Mouse (Mus musculus) inflammation-experienced regulatory T-cells, adult 6 months (primary cell): ENCODE results near the gene Sh2b1. TPM values are rescaled to one million over a fixed set of nuclear protein-coding genes. Genes with fewer than 3 reads are reported as not detected.
"Not testable (repeated sequence)": the region's sequence is repeated elsewhere in the genome, so short reads cannot be mapped to it uniquely, and the experiment has no call there.

ENCODE experiments used
- ATAC-seq: one replicate; pipeline ENCODE4 v1.8.0; 2017
- polyA plus RNA-seq, 3 experiments: library from polyadenylated mRNA; unstranded; fragments of 100-300 nt; shearing (Covaris generic); gene quantifications; one replicate each; pipeline ENCODE4 v1.2.1; 2017

The Sh2b1 gene
- polyA plus RNA-seq: 10 to 100 TPM; 12.6 to 18.9 (median 13.3) TPM

- ATAC-seq: peak; percentile 65
These were observed at the start of gene Sh2b1 for GRCm38 (mm10) chr7:126474993-126475581. Gene Sh2b1, minus strand, starts transcription at chr7:126475424.

GRCm38 (mm10) chr7:126523316-126523715, 48.1 kb upstream of the Sh2b1 start:
- ATAC-seq: no peak

- no peak for ATAC-seq
These were observed 44.3 kb upstream of the Sh2b1 start for GRCm38 (mm10) chr7:126519513-126519912.

- no peak for ATAC-seq
These were observed 43.2 kb upstream of the Sh2b1 start for GRCm38 (mm10) chr7:126518261-126518941.

DNA sequence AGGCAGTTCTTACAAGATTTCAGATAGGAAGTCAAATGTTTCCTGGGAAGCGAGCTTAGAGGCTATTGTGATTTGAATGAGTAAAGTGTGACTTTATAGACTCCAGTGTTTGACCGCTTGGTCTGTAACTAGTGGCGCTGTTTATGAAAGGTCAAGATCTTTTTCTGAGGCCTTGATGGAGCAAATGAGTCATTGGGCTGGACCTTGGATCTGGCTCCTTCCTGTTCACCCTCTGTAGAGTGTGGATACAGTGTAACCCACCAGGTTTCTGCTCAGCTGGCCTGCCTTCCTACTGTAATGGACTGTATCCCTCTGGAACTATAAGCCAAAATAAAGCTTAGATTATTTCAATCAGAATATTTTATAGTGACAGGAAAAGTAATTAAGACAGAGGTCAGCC, 36.1 kb upstream of the Sh2b1 start:
- ATAC-seq: no peak

GRCm38 (mm10) chr7:126507126-126507778, 32.0 kb upstream of the Sh2b1 start:
- no peak for ATAC-seq

GRCm38 (mm10) chr7:126504913-126505312, 29.7 kb upstream of the Sh2b1 start:
- ATAC-seq: no peak

DNA sequence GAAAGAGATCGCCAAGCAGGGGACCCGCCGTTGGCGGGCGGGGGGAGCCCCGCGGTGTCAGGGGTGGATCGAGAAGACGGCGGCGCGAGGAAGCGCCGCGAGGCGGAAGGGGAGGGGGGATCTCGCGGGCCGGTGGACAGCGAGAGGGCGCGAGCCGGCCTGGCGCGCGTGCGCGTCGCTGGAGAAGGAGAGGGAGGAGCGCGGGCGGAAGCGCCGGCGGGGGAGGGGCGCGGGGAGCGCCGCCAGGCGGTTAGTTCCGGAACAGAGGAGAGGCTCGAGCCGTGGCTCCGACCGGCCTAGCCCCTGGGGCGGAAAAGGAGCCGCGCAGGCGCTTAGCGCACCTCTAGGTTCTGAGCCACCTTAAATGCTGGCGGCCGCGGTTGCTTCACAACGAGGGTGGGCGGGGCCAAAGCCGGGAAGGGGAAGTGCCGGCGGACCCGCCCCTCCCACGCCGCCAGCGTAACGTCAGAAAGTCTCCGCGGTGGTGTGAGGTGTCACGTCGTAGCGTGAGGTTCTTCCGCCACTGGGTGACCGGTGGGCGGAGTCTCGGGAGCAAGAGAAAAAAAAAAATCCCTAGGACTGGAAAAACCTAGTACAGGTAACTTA, 28.2 kb upstream of the Sh2b1 start, which contains the start of gene Atxn2l:
Gene Atxn2l, minus strand, starts transcription at position 165 of the 606 bp plus-strand sequence.
- ATAC-seq: peak; percentile 89

DNA sequence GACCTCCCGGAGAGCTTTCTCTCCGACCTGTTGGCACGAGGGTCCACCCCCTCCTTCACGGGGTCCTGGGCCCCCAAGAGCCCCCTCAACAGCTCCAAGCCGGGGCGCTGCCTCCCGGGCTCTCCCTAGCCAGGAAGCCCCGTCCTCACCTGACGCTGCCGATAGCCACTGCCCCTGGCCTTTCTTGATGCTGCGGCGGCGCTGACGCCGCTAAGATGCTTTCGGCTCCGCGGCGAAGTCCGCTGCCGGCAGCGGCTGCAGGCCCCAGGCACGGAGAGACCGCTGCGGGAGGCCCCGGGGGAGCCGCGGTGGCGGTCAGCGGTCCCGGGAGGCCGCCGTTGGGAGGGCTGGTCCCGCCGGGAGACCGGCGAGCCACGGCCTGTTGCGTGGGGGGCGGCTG, 27.5 kb upstream of the Sh2b1 start:
- no peak for ATAC-seq

DNA sequence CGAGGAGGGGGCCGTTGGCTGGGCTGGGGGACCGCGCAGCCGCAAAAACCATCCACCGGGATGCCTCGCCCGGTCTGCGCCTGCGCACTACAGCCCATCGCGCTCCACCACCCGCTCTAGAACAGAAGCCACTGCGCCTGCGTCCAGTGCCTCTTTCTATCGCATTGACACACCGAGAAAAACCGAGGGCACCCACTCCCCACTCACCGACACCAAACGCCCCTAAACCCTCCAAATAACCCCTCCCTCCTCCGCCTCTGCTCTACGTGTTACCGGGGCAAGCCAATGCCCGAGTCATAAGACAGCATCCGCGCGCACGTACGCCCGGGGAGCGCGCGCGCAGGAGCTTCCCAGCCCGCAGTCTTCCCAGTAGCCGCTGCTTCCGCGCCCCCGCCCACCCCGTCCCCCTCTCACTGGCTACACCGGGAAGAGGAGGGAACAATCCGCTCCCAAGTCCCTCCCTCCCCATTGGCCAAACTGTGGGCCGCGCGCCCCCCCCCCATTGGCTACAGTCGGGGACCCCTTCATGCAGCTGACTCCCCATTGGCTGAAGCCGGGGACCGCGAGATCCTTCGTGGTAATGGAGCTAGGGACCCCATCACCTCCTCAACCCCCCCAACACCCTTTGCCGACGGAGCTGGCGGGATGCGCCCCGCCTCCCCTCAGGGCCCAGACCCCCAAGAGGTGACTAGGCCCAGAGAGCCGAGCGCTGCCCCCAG, 27.0 kb upstream of the Sh2b1 start:
- peak; percentile 22 for ATAC-seq

- no peak for ATAC-seq
These were observed 26.4 kb upstream of the Sh2b1 start for GRCm38 (mm10) chr7:126501684-126502022.

- ATAC-seq: no peak
These were observed 24.2 kb upstream of the Sh2b1 start for GRCm38 (mm10) chr7:126499416-126499815.

- no peak for ATAC-seq
These were observed 22.7 kb upstream of the Sh2b1 start for GRCm38 (mm10) chr7:126497966-126498365.

DNA sequence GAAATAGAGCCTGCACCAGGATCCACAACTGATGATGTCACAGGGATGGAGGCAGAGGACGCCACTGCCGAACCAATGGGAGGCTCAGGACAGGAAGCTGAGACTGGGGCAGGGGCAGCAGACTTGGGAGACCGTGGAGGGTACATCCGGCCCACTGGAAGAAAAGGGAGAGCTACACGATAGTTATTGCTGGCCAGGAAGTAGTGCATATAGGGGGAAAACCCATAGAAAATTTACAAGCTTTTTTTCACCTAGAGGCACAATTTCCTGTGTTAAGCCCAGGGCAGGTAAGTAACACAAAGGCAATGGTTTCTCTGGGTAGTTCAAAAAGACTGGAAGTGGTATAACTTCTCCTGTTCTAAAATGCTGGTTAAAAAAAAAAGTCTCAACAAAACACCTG, 21.3 kb upstream of the Sh2b1 start:
- ATAC-seq: peak; percentile 89

DNA sequence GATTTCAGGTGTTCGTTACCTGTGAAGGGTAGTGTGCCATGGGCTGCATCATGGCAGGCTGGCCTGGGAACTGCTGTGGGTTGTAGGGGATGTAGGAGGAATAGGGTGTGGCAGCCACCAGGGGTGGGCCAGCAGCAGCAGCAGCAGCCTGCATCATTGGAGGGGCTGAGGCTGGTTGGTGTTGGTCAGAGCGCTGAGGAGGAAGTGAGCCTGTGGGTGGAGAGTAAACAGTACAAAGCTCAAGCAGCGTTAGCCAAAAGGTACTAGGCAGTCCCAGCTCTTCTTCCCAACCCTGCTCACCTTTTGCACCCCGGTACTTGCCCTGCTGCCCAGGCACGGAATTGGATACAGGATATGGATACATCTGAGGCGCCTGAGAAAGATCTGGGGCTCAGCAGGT, 18.9 kb upstream of the Sh2b1 start:
- no peak for ATAC-seq

- no peak for ATAC-seq
These were observed 16.7 kb upstream of the Sh2b1 start for GRCm38 (mm10) chr7:126491973-126492372.

DNA sequence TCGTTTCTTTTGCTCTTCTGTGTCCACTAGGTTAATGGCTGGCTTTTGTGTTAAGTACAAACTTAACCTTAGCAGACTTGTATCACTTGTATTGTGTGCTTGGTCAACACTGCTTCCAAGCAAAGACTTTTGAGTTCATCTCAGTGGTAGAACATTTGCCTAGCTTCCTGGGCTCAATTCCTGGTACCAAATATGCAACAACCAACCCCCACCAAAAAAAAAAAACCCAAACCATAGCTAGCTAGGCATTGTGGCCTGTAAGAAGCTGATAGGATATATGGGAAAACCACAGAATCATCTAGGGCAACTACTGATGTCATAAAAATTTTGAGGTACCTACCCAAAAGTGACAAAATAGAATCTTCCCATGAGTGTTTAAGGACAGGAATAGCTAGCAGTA, 15.8 kb upstream of the Sh2b1 start:
- ATAC-seq: no peak

DNA sequence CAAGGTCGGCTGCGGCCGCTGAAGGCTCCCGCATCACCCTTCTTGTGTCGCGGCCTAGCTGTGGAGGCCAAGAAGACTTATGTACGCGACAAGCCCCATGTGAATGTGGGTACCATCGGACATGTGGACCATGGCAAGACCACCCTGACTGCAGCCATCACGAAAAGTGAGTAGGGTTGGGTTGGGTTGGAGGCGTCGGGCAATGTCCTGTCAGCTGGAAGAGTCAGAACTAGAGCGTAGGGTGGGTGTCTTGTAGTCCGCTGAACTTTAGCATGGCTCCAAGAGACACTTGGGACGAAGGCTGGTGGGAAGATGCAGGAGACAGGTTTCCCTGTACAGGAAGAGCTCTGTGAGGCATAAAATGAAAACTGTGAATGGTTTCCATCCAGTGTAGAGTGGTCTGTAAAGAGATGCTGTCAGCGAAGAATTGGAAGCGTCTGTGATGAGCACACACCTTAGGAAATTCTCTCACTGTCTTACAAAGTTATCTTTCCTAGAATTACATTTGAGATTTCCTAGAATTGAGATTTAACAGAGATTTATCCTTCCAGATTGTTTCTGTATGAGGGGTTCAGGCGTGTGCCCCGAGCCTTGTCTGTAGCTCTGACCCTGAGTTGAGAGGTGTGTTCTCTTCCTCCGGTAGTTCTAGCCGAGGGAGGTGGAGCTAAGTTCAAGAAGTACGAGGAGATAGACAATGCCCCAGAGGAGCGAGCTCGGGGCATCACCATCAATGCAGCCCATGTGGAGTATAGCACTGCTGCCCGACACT, 12.6 kb upstream of the Sh2b1 start:
- not testable (repeated sequence) for ATAC-seq

DNA sequence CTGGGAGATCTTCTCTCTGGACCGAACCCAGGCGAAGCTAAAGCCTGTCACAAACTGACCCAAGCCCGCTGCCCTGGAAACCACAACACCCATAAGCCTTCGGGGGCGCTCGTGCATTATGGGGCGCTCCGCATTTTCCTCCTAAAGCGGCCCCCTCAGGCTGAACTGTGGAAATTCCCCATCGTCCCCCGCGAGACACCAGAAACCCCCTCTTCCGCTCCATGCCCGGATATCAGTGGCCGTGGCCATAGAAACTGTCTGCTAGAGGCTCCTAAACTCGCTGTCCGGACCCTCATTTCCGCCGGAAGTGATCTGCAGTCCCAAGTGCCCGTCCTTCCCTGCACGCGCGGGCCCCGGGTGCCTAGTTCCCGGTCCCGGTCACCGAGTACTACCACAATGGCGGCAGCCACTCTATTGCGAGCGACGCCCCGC, 11.8 kb upstream of the Sh2b1 start, which contains the start of gene Tufm:
Gene Tufm, plus strand, starts transcription at position 310 of the 432 bp plus-strand sequence.
- ATAC-seq: peak; percentile 90

DNA sequence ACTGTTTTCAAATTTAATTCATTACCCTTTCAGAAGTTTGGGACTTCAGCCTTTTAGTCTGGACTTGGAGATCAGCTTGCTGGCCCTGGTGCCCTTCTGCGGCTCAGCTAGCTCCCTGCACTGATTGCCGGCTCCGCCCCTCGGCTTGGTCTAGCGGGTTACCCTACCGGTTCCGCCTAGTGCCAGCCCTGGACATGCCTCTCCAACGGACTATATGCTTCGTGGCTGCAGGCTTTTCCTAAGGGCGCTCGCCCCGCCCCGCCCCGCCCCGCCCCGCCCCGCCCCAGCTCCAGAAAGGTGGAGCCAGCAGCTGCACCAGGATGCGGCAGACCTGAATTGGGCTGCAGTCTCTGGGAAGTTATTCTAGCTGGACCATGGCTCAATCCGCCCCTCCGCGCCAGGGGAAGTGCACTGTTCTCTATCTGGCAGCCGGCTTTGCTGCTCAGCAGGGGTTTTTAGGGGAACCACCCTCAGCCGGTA, 7.2 kb upstream of the Sh2b1 start:
- peak; percentile 7 for ATAC-seq

- peak; percentile 43 for ATAC-seq
These were observed 6.5 kb upstream of the Sh2b1 start for GRCm38 (mm10) chr7:126481699-126482098.

GRCm38 (mm10) chr7:126474486-126474955, 703 bp downstream of the Sh2b1 start:
- ATAC-seq: no peak
